Mouse (Mus musculus): ENCODE data around the gene Scgb2b12.
"Not testable (repeated sequence)": the region's sequence is repeated elsewhere in the genome, so short reads cannot be mapped to it uniquely, and the experiment has no call there.

Gene Scgb2b12

DNA sequence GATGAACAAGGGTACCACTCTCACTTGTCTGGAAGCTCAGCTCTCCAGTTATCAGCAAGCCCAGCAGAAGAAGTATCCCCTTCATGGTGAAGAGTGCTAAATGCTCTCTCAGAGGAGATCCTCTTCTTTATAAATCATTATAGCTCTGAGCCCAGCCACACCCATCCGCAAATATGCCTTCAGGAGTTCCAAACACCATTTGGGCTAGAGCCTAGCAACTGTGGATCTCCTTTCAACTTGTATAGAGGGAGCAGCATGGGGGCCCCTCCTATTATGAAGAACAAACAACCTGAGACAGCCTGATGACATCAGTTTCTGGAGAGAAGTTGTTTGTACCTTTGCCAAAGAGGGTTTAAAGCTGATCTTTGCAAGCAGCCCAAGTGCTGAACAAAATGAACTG, at the start of gene Scgb2b12:
Gene Scgb2b12 (minus strand): TSS at position 101 of the 400 bp plus-strand sequence.
- not testable (repeated sequence) for DNase-seq (ENCODE audit: low read depth, low spot score)

DNA sequence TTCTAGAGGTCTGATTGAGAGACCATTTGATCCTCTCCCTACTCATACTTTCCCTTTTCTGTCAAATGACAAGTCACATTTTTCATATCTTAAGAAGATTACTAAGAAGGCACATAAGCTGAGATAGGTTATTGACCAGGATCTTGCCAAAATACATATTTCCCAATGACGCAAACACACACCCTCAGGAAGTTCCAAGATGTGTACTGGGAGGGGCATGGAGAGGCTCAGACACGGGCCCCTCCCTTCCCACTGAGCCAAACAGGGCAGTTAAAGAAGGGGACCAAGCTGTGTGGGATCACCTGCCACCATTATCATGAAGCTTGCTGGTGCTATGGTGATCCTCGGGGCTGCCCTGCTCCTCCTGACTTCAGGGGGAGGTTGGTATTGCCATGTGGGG, 6.8 kb upstream of the Scgb2b12 start, which contains the start of gene Scgb1b12:
Gene Scgb1b12 (plus strand): TSS at position 301 of the 400 bp plus-strand sequence.
- not testable (repeated sequence) for DNase-seq (ENCODE audit: low read depth, low spot score)

All from WW6 (cell line).